Mouse (Mus musculus): ENCODE data around the gene Vsnl1. TPM values are rescaled to one million over a fixed set of nuclear protein-coding genes. Genes with fewer than 3 reads are reported as not detected.

Gene Vsnl1
- polyA plus RNA-seq, 2 experiments from 2014 or later = not detected

DNA sequence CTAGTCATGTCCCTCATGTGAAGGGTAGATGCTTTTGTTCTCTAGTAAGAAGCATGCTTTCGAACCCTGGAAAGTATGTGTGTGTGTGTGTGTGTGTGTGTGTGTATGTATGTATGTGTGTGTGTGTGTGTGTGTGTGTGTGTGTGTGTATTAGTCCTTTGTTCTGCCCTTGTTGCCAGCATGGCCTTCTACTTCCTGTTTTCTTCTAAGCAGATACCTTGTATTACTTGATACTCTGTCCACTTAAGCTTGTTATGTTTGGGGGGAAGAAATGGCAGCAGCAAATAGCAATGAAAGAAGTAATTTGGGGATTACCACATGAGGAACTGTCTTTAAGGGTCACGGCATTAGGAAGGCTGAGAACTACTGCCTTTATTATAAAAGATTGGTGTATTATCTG, 159.8 kb downstream of the Vsnl1 start:
- no peak for ATAC-seq

Other genes with a start within 250 kb of the Vsnl1 start
- under 1 TPM in 1 of 2 experiments, not detected in 1; 0.73 TPM for gene Msgn1, start 227.6 kb downstream of the Vsnl1 start, polyA plus RNA-seq (2017; shearing (Covaris generic))
- 1 to 10 TPM; 1.2 to 1.5 TPM for gene Gen1, start 170.8 kb downstream of the Vsnl1 start, polyA plus RNA-seq (2017; shearing (Covaris generic))
- 100 to 1,000 TPM; 119 to 222 TPM for gene Smc6, start 170.7 kb downstream of the Vsnl1 start, polyA plus RNA-seq (2017; shearing (Covaris generic))
- not detected for gene Rad51ap2, start 19.5 kb upstream of the Vsnl1 start, polyA plus RNA-seq (2017; shearing (Covaris generic))

All from CD4-positive, CD25-positive, alpha-beta regulatory T cell, adult 4 months (primary cell).